Mouse (Mus musculus) testis, postnatal 14 days (tissue): ENCODE data around the gene Sp2.

Experiments
- DNase-seq: peaks from one replicate; pipeline ENCODE4 v3.0.0; 2021; ENCODE audit warnings: low spot score

The Sp2 gene

DNA sequence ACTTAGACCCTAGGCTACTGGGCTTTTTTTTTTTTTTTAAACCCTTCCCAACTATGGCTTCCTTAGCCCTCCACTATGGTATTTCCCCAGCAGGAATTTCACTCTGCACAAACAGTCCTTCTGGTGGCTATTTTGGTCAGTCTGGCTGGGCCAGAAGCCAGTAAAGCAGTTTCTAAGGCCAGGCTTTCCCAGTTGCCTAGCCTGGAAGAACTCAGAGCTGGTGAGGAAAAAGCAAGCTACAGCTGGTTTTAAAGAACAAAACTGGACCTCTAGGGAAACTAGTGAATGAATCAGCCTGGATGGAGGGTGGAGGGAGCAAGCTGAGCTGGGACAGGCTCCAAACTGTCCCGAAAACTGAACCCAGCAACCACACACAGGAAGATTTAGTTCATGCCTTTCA, 13.0 kb downstream of the Sp2 start:
- DNase-seq = peak; percentile 52

DNA sequence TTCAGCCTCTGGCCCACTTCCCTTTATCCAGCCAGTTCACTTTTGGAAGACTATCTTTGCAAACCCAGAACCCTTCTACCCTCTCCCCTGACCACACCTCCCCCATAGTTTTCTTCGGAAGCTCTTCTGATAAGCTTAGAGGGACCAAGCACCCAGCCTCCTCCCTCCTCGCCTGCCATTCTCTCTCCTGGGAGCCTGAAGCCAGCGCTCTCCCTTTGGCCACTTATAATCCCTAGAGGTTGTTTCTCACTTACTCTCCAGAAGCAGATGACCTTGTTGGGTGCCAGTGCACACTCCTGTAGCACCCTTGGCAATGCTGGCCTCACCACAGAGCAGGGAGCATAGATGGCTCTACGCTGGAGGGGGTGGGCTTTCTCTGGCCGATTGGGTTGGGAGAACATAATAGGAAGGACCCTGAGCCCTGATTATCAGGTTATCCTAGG, 13.5 kb downstream of the Sp2 start:
- DNase-seq = no peak

DNA sequence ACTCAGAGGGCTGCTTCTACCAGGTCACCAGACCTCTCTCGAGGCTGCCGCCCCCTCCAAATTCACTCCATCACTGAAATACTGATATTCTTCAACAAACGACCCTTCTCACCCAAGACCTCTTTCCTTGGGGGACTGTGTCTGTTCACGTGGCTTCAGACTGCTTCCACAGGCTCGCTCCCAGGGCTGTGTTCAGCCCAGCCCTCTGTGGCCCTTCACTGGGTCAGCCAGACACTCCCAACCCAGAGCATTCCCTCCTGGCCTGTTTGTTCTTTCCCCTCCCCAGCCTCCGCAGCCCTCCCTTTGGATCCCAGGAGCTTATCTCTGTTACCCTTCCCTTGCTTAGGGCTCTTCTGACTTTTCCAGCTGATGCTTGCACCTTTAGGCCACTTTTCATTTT, 14.3 kb downstream of the Sp2 start:
- no peak for DNase-seq

DNA sequence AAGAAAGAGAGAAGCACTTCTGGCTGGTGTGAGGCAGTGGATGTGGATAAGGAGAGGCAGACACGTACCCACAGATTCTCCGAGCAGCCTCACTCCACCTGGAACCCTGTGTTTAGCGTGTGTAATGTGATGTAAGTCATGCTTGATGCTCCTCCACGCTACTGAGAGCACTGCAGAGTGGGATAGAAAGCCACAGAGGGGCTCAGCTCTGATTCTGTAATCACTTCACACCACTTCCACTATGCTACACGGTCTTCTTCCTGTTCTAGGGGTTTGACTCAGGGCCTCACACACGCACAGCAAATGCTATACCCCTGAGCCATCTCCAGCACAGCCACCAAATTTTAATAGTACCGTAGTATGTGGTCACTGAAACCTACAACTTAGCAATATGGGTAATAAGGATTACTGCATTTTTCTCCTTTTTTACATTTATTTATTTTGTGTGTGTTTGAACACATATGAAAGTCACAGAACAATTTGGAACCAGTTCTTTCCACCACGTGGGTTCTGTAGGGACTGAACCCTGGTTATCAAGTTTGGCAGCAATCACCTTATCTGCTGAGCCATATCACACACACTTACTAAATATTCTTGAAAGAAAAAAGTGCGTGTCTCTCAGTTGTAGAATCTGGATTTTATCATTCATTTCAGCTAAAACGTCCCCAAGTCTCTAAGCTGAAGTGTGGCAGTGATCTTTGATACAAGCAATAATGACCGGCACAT, 15.1 kb downstream of the Sp2 start:
- no peak for DNase-seq

DNA sequence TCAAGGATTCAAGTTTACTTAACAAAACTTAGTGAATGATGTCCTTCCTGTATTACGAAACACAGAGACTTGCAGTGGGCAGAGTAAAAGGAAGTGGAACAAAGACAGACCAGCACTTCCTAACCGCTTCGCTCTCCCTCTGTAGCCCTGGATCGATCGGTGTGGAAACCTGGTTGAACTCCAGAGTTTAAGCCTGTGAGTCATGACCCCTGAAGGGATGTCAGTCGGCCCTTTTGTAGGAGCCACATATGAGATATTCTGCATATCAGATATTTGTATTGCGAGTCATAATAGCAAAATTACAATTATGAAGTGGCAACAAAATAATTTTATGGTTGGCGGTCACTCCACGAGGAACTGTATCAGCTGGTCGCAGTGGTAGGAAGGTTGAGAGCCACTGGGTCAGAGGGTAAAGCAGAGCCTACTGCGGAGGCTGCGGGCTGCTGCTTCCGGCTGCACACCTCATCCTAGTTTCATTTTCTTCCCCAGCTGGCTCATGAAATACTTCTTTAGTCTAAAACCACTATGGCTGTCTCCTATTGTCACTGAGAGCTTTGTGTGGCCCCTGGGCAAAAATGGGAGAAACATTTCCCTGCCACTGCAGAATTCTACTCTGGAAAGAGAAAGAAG, 15.7 kb downstream of the Sp2 start:
- DNase-seq = no peak

DNA sequence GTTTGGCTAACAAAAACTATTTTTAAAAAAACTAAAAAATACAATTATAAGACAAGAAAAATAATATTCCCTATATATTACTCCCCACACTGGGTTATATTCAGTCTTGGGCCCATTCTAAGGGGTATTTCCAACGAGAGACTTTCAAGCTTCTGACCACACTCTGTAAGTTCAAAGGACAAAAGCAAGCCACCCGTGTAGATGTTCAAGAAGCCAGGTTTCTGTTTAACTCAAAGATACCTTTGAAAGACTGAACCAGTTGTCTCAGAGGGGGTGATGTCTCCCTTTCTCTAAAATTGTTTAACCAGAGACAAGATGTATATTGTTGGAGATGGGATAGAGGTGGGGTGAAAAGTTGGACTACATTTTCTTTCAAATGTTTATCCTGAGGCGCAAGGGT, 16.6 kb downstream of the Sp2 start:
- no peak for DNase-seq

DNA sequence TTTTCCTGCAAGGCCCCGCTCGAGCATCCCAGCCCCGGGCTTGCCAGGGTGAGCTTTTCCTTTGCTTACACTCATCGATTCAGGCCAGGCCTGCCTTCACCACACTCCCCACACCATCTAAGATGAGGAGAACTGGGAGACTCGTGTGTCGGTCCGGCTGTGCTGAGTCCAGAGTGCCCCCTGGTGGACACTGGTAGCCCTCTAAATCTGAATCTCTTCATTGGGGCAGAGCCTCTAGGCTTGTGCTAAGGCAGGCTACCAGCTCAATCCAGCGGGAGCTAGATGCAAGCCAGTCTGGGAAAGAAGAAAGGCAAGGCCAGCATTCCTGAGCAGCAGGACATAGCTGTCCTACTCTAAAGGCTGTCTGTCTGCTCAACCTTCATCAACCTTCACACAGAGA, 19.2 kb downstream of the Sp2 start:
- DNase-seq = peak; percentile 73

DNA sequence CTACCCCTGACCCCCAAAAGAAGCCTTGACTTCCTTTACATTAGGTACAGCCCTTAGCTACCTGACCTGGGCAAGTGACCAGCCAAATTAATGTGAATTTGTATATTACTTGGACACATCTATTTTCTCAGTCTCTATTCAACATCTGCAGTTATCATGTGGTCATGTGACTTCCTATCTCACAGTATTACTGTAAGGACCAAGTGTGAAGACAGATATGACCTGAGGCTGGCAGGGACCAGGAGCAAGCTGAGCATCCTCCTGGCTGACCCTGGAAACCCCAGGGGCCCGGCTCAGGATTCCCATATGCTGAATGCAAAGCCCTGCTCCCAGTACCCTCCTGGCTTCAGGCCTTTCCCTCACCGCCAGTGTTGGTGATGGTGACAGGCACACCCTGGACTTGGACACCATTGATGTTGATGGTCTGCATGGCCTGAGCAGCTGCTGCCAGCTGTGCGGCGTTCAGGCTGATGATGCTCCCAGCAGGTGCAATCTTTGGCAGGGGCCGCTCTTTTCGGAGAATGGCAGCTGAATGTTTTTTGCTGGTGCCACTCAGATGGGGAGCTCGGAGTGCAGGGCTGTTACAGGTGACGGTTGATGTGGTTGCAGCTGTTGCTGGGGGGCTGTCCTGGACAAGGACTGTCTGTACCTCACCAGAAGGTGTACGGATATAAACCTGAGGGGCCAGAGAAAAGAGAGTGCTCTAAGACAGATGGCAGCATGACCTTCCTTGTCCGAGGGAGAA, 25.5 kb downstream of the Sp2 start:
- DNase-seq = no peak

DNA sequence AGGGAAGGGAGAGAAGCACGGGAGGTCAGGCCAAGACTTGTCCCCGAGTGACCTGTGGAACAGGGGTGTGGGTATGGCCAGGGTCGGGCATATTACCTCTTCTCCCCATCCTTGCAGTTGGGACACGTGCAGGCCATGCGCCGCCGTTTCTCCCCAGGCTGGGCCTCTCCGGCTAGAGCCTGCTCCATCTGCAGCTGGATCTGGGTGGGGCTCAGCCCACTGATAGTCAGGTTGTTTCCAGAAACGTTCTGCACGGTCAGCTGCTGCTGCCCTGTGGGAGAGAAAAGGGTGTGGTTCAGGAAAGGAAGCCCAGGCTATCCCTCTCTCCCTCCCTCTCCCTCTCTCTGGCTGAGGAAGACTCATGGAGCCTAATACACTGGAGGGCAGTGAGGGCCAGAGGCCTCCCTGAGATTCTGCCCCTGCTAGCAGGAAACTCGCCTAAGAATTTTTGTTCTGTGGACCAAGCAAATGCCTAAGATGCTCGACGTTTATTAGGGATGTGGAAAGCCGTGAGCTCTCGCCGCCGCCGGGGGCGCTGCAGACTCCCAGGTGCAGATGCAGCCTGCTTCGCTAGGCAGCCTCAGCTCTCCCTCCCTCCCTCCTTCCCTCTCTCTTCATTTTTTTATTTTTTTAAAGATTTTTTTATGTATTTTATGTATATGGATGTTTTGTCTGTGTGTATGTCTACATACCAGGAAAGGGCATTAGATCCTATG, 26.6 kb downstream of the Sp2 start:
- DNase-seq = no peak

DNA sequence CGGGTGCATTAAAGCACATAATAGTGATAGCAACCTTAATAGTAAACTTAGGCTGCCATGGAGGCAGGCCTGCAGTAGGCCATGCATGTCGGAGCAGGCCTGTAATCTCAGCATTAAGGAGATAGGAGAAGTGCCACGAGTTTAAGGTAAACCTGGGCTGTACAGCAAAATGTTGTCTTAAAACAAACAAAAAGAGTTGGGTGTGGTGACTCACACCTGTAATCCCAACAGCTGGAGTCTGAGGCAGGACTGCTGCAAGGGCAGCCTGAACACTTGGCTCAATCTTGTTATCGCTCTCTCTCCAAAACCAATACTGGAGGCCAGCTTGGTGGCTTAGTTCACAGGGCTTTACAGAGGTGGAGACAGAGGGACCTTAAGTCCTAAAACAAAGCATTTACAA, 27.7 kb downstream of the Sp2 start:
- DNase-seq = no peak

DNA sequence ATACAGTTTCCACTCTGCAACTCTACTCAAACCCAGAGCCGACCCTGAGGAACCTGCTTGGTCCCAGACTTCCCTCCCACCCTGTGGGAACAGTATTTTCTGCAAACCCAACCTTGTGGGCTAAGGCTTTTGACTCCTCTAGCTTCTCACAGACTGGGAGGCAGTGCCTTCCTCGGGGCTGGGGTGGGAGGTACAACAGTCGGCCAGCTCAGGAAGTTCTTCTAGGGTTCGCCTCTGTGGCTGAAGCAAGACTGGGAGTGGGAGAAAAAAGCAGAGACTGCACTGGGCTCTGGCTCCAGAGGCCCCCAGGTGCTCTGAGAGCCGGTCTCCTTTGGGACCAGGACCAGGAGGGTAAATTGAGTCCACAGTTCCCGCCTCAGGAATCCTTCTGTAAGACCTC, 29.9 kb downstream of the Sp2 start:
- no peak for DNase-seq

DNA sequence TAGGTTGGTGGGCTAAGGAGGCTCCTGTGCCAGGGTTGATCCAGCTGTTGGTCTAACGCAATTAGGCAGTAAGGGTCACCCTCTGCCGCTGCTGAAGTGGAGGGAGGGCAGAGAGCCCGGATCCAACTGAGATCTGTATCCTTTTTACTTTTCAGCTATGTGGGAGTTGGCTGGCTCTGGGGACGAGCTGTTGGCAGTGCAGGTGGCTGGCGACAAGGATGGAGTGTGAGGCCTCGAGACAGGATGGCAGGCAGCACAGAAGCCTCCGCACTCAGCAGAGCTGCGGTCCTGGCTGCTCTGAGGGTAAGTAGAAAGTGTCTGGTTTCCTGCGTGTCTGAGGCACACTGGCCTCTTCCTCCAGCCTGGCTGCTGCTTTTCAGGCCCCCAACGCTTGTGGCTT, 30.3 kb downstream of the Sp2 start:
- DNase-seq = no peak

DNA sequence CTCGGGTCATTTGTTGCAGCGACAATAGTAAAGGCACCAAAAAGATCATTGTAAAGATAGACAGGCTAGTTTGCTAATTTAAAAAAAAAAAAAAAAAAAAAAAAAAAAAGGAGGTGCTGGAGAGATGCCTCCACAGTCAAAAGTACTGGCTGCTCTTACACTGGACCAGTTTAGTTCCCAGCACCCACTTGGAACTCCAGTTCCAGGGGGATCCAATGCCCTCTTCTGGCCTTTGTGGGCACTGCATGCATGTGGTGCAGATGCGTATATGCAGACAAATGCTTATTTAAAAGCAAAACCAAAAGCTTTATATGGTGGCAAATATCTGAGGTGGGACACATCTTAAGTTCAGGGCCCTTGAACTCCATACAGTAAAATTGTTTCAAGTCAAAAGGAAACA, 32.0 kb downstream of the Sp2 start:
- DNase-seq = no peak

DNA sequence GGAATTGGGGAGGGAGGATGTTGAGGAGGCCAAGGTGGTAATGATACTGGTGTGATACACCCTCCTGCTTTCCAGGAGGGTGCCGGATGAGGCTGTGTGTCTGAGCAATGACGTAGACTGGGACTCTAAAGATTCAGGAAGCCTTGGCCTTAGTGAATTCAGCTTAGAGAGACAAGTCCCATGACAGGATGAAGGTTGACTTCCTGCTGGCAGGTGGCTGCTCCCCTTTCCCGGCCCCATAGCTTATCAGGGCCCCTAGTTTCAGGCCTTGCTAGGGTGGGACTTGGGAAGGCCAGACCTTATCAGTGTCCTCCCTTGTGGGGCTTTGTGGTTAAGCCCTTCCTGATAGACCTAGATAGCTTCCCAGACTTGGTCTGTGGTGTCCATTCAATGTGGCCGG, 34.9 kb downstream of the Sp2 start:
- no peak for DNase-seq

DNA sequence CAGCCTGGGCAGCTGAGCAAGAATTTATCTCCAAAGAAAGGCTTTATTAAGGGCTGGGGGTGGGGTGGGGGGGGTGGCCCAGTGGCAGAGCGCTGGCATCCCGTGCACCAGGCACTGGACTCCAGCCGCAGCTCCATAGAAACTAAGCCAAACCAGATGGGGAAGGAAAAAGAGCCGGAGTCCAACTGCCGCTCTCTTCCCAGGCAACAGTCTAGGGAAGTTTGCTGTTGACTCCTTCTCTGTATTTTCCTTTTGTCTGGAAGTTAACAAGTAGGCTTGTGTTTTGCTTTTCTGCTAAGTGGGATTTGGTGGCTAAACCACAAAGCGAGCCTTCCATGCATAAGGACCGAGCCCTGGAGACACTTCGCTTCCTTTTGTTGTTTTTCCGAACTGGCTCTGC, 36.3 kb downstream of the Sp2 start:
- no peak for DNase-seq

DNA sequence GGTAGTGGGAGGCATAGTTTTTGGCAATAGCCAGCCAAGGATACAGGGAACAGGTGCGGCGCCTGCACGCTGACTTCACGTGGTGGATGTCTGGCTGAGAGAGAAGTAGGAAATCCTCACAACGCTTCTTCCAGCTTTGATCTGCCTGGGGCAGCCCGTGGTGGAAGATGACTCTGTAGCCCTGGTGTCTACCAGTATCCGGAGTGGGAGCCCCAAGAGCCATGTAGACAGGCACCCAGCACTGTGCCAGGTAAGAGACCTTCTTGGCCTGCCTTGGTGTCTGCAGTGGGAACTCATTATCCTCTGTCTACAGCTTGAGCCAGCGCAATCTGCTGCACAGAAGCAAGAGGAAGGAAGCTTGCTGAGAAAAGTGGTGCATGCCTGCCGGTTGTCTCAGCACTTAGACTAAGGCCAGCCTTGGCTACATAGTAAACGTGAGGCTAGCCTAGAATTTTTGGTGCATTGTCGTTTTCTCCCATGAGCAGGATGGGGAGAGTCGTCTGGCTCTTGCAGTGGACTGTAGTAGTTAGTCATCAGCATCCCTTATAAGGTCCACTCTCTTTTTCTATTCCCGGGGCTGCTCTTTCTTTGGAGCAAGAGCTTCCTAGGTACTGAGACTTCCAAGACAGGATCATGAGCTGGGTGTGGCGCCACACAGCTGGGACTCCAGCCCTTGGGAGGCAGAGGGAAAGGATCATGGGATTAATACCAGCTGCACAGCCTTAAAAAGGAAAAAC, 37.7 kb downstream of the Sp2 start:
- DNase-seq = no peak

DNA sequence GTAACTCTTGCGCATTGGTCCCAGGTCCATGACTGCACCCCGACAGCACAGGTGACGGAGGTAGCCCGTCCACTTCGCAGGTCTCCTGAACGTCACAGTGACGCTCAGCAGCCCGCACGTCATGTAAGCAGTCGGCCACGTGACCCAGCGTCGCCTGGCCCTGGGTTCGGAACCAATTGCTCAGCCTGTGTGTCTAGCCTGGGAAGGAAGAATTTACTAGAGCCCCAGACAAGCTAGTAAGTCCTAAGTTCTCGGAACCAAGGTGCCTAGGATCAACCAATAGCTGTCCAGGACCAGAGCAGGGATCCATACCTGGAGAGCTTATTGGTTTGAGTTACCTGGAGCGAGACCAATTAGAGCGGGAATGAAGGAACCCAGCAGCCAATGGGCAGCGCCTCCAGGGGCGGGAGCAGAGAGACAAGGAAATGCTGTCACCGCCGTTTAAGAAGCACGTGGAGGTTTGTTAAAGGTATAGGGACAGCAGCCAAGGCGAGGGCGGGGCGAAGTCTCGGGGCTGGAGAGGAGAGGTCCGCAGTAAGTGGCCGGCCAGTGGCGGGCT, 38.9 kb downstream of the Sp2 start, which contains the start of gene Pnpo:
Gene Pnpo, minus strand, starts transcription at position 241 of the 559 bp plus-strand sequence.
- DNase-seq = peak; percentile 93

DNA sequence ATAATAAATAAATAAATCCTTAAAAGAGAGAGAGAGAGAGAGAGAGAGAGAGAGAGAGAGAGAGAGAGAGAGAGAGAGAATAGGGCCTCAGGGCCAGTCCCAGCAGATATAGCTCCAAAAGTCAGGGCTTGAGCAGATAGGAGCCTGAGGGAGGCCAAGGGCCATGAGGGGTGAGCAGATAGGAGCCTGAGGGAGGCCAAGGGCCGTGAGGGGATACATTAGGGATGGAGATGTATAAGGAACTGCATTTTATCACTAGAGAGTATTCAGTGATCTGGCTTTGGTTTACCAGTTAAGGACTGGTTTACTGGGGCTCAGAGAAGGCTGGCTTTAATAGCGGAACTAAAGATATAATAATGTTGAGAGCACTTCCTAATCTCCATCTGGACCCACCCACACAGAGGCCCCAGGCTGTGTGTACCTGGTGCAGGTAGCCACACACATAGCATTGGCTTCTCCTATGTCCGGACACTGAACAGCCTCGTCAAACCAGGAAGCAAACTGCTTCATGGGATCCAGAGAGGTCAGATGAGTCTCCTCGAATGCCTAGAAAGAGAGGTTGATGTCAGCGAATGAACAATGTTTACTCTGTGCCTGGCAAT, 40.7 kb downstream of the Sp2 start:
- no peak for DNase-seq

DNA sequence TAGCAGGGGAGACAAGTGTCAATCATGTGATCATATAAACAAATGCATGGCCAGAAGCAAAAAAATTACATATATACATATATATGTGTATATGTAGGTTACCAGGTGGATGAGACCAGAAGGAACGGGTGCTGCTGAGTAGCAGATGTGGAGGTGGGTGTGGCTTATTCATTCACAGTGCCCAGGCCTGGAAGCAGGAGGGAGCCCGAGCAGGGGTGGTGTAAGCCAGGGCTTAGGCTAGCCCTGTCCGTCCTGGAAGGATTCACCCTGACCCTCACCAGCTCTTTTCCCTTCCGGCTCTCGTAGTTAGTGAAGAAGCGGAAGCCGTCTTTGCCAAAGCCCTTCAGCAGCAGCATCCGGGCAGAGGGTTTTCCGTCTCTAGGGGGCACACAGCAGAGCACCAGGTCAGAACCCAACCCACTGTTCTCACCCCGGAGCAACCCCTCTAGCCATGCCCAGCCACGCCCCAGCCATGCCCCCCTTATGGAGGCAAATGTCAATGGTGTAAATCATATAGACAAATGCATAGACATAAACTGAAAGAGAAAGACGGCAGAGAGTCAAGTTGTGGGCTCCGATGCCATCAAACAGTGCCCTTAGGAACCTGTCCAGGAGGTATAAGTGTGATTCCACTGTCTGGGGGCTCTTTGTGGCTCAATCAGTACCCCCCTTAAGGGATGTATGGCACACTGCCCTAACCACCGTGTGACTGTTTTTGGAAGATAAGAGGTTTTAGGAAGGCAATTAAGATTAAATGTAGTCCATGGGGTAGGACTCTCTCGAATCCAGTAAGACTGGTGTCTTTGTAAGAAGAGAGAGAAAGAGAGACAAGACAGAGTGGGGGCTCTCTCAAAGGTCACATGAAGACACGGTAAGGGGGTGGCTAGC, 41.9 kb downstream of the Sp2 start:
- DNase-seq = no peak

DNA sequence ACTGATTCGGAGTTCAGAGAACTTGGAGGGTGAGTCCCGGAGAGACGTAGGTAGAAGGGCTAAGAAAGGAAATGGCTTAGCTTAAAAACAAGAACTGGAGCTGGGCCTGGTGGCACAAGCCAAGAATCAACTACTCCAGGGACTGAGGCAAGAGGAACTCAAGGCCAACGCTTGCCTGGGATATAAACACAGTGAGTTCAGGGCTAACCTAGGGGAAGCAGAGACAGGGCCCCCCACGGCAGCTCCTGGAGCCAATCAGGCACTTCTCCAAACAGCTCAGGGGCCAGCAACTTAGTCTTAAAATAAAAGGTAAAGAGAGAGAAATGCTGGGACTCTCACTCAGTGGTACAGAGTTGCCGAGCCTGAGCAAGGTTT, 44.3 kb downstream of the Sp2 start:
- DNase-seq = no peak
